Mouse (Mus musculus): Measurements from ENCODE around the gene Fbxw4. TPM values are rescaled to one million over a fixed set of nuclear protein-coding genes. Genes with fewer than 3 reads are reported as not detected.

Fbxw4 gene
- total RNA-seq, 2 experiments from 2014 or later, result 41.2 to 41.7 TPM

DNA sequence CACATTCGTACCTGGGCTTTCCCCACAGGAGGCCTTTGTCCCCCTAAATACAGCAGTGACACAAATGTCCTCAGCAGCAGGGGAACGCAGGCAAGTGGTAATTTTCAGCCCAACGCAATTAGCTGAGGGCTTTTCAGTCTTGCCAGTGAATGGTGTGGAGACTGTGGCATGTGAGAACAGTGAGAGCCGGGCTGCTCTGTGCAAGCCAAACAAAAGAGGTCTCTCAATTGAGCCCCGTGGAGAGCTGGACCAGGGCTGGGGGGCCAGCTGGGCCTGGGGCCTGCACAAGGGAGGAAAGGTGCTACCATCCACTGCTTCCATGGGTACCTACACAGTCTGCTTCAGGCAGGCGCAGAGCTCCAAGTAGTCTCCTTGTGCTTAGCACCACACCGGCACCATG lies 52.6 kb downstream of the Fbxw4 start:
- Histone ChIP-seq H3K4me3 (no peak overlapping the region), H3K27ac (no peak overlapping the region)
- intact Hi-C loops (cut with DNase I), result no loop called here
- TF ChIP-seq CTCF (IDR thresholded peaks at IDR 0.05), result no peak
- no peak for DNase-seq (ENCODE audit: extremely low spot score in 1 of 2, low spot score in 2 of 2)

DNA sequence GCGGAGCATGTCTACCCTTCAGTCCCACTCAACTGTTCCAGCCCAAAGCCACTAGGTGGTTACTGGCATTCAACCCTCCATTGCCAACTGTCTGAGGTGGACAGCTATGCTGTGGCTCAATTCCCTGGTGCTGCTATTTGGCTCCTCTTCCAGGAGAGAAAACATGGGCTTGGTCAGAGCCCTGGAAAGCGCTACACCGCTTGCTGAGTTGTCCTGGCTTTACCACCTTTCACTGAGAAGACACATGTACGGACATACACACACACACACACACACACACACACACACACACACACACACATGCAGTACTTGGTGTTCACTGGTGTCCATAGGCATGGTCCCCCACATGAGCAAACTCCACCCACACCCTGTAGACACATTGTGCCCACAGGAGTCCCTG lies 53.4 kb downstream of the Fbxw4 start:
- no peak for TF ChIP-seq CTCF (IDR thresholded peaks at IDR 0.05)
- no peak overlapping the region for H3K4me3 ChIP-seq
- H3K27ac ChIP-seq, result no peak overlapping the region
- no peak for DNase-seq (ENCODE audit: extremely low spot score in 1 of 2, low spot score in 2 of 2)
- intact Hi-C loops (cut with DNase I), result no loop called here

DNA sequence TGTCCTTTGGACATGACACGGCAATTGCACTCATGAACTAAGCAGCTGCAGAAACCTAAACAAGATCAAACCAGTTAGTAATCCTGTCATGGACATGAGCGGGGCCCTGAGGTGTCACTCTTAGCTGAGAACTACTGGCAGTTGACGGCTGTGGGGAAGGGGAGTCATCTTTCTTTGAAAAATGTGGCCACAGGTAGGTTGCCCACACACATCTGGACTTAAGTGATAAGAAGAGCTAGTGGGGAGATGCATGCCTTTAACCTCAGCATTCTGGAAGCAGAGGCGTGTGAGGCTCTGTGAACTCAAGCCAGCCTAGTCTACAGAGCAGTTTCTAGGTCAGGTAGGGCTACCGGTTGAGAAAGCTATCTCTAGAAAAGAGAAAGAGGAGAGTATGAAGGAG lies 57.5 kb downstream of the Fbxw4 start:
- TF ChIP-seq CTCF (IDR thresholded peaks at IDR 0.05), result no peak
- intact Hi-C loops (cut with DNase I), result no loop called here
- no peak for DNase-seq (ENCODE audit: extremely low spot score in 1 of 2, low spot score in 2 of 2)
- H3K27ac ChIP-seq, result no peak overlapping the region
- no peak overlapping the region for H3K4me3 ChIP-seq

DNA sequence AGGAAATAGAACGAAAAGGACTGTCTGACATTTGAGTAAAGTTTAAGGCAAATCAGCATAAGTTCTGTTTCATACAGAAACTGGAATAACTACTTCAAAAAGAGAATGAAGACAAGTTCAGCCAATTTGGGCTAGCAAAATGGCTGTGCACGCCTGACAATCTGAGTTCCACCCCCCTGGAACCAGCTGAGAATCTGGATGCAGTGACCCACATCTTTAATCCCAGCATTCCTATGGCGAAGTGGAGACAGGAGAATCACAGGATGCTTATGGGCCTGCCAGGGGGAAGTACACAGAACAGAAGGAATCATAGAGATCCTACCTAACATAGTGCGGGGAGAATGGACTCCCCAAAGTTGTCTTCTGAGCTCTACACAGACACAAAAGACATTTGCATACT lies 63.0 kb downstream of the Fbxw4 start:
- no peak overlapping the region for H3K4me3 ChIP-seq
- no peak for TF ChIP-seq CTCF (IDR thresholded peaks at IDR 0.05)
- no peak overlapping the region for H3K27ac ChIP-seq
- intact Hi-C loops (cut with DNase I), result no loop called here
- no peak for DNase-seq (ENCODE audit: extremely low spot score in 1 of 2, low spot score in 2 of 2)

DNA sequence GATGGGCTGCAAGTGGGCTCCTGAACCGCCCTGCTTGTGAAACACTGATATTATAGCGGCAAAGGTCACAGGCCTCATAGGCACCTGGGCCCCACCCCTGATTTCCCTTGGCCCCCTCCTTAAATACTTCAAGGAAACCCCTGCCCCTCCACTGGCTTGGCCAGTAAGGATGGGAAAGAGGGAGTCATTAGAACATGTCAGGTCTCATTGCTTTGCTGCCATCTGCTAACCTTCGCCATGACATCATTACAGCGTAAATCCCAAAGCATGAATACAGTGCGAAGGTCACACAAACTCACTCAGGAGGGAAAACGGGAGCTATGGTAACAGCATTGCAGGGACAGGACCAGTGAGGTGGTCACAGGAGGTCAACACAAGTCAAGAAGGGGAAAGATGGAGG lies 63.7 kb downstream of the Fbxw4 start:
- Histone ChIP-seq H3K4me3 (no peak overlapping the region), H3K27ac (no peak overlapping the region)
- no peak for TF ChIP-seq CTCF (IDR thresholded peaks at IDR 0.05)
- DNase-seq (ENCODE audit: extremely low spot score in 1 of 2, low spot score in 2 of 2), result no peak
- intact Hi-C loops (cut with DNase I), result no loop called here

DNA sequence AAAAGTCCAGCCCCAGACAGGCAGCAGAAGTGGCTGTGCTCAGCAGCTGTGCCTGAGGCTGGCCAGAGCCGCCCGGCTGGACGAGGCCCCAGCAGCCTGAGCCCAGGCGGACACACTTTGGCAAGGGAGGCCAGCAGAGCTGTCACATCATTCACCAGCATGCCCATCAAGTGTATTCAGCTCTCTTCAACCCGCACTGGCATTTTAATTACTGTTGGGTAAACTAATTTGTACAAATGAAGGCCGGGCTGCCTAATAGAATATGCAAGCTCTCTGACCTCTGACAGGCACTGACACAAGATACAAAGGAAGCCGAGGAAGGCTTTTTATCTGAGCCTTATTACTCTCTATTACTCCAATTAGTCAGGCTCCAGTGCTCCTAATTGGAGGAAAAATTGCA lies 64.1 kb downstream of the Fbxw4 start:
- intact Hi-C loops (cut with DNase I), result no loop called here
- Histone ChIP-seq H3K27ac (no peak overlapping the region), H3K4me3 (no peak overlapping the region)
- no peak for DNase-seq (ENCODE audit: extremely low spot score in 1 of 2, low spot score in 2 of 2)
- TF ChIP-seq CTCF (IDR thresholded peaks at IDR 0.05), result no peak

DNA sequence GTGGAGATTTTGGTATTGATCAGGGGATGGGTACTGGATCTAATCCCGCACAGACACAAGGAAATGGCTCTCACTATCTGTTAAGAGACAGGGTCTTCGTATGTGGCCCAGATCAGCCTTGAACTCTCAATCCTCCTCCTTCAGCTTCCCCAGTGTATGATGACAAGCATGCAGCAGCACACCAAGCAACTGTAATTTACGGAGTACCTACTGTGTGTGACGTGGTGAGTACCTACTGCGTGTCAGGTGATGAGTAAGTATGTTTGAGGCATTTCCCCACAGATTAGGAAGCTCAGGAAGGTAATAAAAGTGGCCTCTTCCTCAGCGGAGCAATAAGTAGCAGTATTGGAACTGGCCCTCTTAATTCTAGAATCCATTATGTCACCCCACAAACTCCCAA lies 64.6 kb downstream of the Fbxw4 start:
- intact Hi-C loops (cut with DNase I), result no loop called here
- Histone ChIP-seq H3K4me3 (no peak overlapping the region), H3K27ac (no peak overlapping the region)
- no peak for TF ChIP-seq CTCF (IDR thresholded peaks at IDR 0.05)
- no peak for DNase-seq (ENCODE audit: extremely low spot score in 1 of 2, low spot score in 2 of 2)

DNA sequence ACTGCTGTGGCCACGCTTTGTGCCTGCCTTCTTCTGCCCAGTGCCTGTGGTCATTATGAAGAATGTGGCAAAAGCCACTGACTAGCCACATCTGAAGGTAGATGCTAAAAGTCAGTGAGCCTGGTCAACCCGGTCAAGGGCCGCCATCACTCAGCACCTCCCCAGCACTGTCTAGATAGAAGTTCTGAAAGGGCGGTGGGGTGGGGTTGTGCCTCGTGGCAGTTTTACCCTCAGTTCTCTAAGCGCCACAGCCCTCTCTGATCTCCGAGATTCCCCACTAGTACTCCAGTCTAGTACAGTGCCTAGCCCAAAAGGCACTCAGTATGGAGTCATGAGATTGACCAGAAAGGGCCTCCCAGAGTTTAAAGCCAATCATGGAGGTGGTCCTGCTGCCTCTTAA lies 66.0 kb downstream of the Fbxw4 start:
- DNase-seq (ENCODE audit: extremely low spot score in 1 of 2, low spot score in 2 of 2), result no peak
- intact Hi-C loops (cut with DNase I), result no loop called here
- Histone ChIP-seq H3K27ac (no peak overlapping the region), H3K4me3 (no peak overlapping the region)
- no peak for TF ChIP-seq CTCF (IDR thresholded peaks at IDR 0.05)

DNA sequence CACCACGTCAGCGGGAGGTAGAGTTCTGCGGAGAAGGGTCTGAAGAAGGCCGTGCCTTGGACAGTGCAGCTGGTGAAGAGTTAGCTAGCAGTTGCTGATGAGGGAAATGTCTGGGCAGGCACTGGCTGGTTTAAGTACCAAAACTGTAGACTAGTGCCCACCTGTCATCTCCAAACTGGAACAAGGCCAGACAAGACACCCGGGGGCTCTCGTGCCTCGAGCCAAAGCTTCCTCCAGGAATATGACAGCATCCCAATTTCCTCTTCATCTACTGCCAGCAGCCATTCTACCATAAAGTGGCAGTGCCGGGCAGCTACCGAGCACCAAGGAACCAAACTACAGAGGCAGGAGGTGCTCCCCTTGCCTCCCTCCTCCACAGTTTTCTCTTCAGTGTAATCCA lies 67.2 kb downstream of the Fbxw4 start:
- Histone ChIP-seq H3K27ac (no peak overlapping the region), H3K4me3 (no peak overlapping the region)
- intact Hi-C loops (cut with DNase I), result no loop called here
- no peak for TF ChIP-seq CTCF (IDR thresholded peaks at IDR 0.05)
- no peak for DNase-seq (ENCODE audit: extremely low spot score in 1 of 2, low spot score in 2 of 2)

DNA sequence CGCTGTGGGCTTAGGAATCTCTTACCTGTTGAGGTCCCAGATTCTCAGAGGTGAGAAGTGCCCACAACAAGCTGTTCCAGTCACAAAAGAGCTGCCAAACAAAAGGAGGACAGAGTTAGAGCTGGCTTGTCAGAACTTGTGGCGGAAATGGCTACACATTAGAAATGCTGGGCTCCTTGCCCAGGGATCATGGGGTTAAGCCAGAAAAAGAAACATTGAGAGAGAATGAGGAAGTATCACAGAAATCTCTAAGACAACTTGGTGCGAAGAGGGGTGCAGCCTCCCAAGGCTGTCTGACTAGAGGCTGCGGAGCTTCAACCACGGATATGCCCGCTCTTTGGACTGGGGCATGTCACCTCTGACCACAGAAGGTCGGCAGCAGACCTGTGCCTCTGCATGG lies 68.4 kb downstream of the Fbxw4 start:
- no peak for TF ChIP-seq CTCF (IDR thresholded peaks at IDR 0.05)
- no peak for DNase-seq (ENCODE audit: extremely low spot score in 1 of 2, low spot score in 2 of 2)
- peak overlapping the region; percentile 13 for H3K27ac ChIP-seq
- intact Hi-C loops (cut with DNase I), result no loop called here
- no peak overlapping the region for H3K4me3 ChIP-seq

DNA sequence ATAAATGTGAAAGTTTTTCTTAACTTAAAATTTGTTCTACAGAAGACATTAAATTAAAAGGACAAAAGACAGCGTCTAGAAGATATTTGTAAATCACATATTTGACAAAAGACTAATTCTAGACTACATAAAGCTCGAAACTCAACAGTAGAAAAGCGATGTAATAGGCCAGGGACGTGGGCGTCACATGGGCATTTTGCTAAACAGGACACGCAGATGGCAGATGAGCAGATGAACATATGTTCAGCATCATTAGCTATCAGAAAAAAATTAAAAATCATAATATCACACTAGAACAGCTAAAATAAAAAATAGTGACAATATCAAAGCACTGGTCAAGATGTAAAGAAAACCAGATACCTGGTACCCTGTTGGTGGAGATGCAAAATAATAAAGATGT lies 70.4 kb downstream of the Fbxw4 start:
- no peak overlapping the region for H3K4me3 ChIP-seq
- intact Hi-C loops (cut with DNase I), result no loop called here
- TF ChIP-seq CTCF (IDR thresholded peaks at IDR 0.05), result no peak
- no peak overlapping the region for H3K27ac ChIP-seq
- no peak for DNase-seq (ENCODE audit: extremely low spot score in 1 of 2, low spot score in 2 of 2)

DNA sequence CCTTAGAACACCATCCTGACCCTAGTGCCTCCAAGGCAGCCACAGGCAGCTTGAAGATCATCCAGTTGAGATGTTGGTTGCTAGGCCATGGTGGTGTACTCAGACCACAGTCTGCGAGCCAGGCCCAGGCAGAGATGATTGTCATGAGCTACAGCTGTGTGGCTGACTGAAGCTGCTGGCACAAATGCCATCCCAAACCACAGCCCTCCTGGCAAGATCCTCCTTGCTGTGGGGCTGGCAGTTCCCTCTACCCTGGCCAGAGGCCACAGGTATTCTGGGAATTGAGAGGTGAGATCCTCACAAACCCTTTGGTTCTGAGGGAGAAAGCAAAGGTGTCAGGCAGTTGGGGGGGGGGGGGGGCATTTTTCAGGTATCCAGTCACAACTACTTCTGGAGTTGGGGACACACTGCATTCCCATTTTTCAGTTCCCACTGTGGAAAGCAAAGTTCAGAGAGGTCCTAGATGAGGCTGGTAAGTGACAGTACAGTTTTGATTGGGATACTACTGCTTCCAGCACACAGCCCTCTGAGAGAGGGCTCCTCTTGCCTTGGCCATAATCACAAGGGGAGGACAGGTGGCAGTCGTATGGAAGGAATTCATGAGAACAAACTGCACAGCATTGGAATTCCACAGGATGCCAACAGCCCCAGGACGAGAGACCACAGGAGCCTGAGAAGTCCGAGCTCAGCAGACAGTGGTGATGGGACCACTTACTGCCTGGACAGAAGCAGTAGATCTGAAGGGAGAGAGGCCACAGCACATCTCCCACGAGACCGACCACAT lies 72.4 kb downstream of the Fbxw4 start:
- no peak overlapping the region for H3K27ac ChIP-seq
- DNase-seq (ENCODE audit: extremely low spot score in 1 of 2, low spot score in 2 of 2), result no peak
- no peak for TF ChIP-seq CTCF (IDR thresholded peaks at IDR 0.05)
- H3K4me3 ChIP-seq, result no peak overlapping the region
- intact Hi-C loops (cut with DNase I), result no loop called here

DNA sequence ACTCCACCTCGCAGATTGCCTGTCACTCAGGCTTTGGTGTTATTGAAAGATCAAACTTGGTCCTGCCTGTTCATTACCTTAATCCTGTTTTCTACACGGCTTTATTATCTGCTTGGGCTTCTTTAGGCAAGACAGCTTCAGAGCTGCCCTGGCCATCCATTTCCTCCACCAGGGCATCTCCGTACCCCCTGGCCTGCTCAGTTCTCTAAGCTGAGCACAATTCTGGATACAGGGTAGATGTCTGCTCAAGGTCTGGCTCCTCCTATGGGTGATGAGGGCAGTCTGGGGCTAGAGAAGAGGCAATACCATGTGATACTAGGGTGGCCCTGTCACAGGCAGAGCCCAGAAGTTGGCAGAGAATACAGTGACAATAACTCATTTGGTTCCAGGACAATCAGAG lies 73.3 kb downstream of the Fbxw4 start:
- intact Hi-C loops (cut with DNase I), result no loop called here
- TF ChIP-seq CTCF (IDR thresholded peaks at IDR 0.05), result no peak
- no peak overlapping the region for H3K27ac ChIP-seq
- no peak for DNase-seq (ENCODE audit: extremely low spot score in 1 of 2, low spot score in 2 of 2)
- no peak overlapping the region for H3K4me3 ChIP-seq
